Mouse (Mus musculus) CH12.LX (cell line): ENCODE data around the gene Ppm1b.

Source experiments
- CHD1 ChIP-seq: IDR thresholded peaks from 2 replicates; pipeline ENCODE4 v1.6.1; 2012; ENCODE audit warnings: low read depth, low read length, improper control_type of control experiment, inconsistent platforms
- CTCF ChIP-seq, 2 experiments: IDR thresholded peaks in 1 of 2; conservative IDR thresholded peaks in 1 of 2; 2 replicates each; pipeline ENCODE4 v1.5.1; 2011 to 2012; ENCODE audit warnings: low read depth in 2 of 2, low read length in 2 of 2, improper control_type of control experiment in 1 of 2, inconsistent platforms in 1 of 2, mild to moderate bottlenecking in 1 of 2, moderate library complexity in 1 of 2
- EP300 ChIP-seq: IDR thresholded peaks from 2 replicates; pipeline ENCODE4 v1.6.1; 2011; ENCODE audit warnings: low read length, improper control_type of control experiment
- KAT2A ChIP-seq: IDR thresholded peaks from 2 replicates; pipeline ENCODE4 v1.6.1; 2012; ENCODE audit warnings: low read length, improper control_type of control experiment, inconsistent platforms; ENCODE audit not compliant: insufficient replicate concordance
- MAFK ChIP-seq: IDR thresholded peaks from 2 replicates; pipeline ENCODE4 v1.6.1; 2011; ENCODE audit warnings: low read length, improper control_type of control experiment; ENCODE audit not compliant: insufficient replicate concordance
- POLR2A ChIP-seq: IDR thresholded peaks from 2 replicates; pipeline ENCODE4 v1.6.1; 2011; ENCODE audit warnings: low read depth, mild to moderate bottlenecking, improper control_type of control experiment, low read length
- POLR2AphosphoS2 ChIP-seq: IDR thresholded peaks from 2 replicates; pipeline ENCODE4 v1.6.1; 2011; ENCODE audit warnings: low read depth, low read length, improper control_type of control experiment
- RCOR1 ChIP-seq: conservative IDR thresholded peaks from 2 replicates; pipeline ENCODE4 v1.6.1; 2012; ENCODE audit warnings: low read depth, mild to moderate bottlenecking, inconsistent platforms, low read length, improper control_type of control experiment
- SIN3A ChIP-seq: IDR thresholded peaks from 2 replicates; pipeline ENCODE4 v1.6.1; 2012; ENCODE audit warnings: low read length, improper control_type of control experiment, inconsistent platforms
- SMC3 ChIP-seq: IDR thresholded peaks from 2 replicates; pipeline ENCODE4 v1.6.1; 2011; ENCODE audit warnings: low read depth, low read length, improper control_type of control experiment
- ZC3H11A ChIP-seq: IDR thresholded peaks from 2 replicates; pipeline ENCODE4 v1.6.1; 2012; ENCODE audit warnings: low read depth, mild to moderate bottlenecking, inconsistent platforms, low read length, improper control_type of control experiment

DNA sequence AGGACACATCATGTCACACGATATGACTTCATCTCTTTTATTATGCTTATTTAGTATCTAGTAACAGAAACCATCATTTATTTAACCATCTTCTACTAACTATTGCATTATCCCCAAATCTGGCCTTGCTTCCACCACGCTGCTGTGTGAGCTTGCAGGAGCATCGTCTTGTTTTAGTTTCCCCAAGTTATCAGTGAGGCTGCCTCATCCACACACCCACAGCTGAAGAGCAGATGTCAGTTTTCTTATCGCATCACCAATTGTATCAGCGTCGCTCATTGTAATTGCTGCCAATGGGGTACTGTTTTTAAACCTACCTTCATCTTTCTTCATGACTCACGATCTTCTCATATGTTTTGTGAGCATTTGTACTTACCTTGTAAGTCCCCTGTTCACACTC is 23.6 kb upstream of the Ppm1b start:
- TF ChIP-seq CTCF (conservative IDR thresholded peaks at IDR 0.05 in 1 of 2, IDR thresholded peaks at IDR 0.05 in 1 of 2; ENCODE audit: low read depth in 2 of 2, low read length in 2 of 2) (no peak), POLR2A (no peak), EP300 (no peak), KAT2A (no peak), SIN3A (no peak), SMC3 (no peak), POLR2AphosphoS2 (no peak), MAFK (no peak), RCOR1 (no peak), CHD1 (no peak), ZC3H11A (no peak)
